Mouse (Mus musculus) neural tube, embryonic 14.5 days (tissue): Measurements from ENCODE around the gene Dhrs7. TPM values are rescaled to one million over a fixed set of nuclear protein-coding genes. Genes with fewer than 3 reads are reported as not detected.
"Not testable (repeated sequence)": the region's sequence is repeated elsewhere in the genome, so short reads cannot be mapped to it uniquely, and the experiment has no call there.

Source experiments
- ATAC-seq: fragments of 200-750 bp; cut with Nextera tagmentation; 2 replicates; pipeline ENCODE4 v1.8.0; 2017; ENCODE audit warnings: low read depth, mild to moderate bottlenecking, moderate TSS enrichment, moderate library complexity
- H3K27ac ChIP-seq: fragments of 300-500 bp; sonication (generic); 2 replicates; pipeline ENCODE4 v1.5.1; 2014; ENCODE audit warnings: low read depth, mild to moderate bottlenecking, control low read depth, low read length, moderate library complexity, mixed read lengths
- H3K27me3 ChIP-seq: fragments of 300-500 bp; sonication (generic); 2 replicates; pipeline ENCODE4 v1.6.1; 2014; ENCODE audit warnings: low read length; ENCODE audit not compliant: control insufficient read depth, insufficient read depth
- H3K36me3 ChIP-seq: fragments of 300-500 bp; sonication (generic); 2 replicates; pipeline ENCODE4 v1.6.1; 2014; ENCODE audit warnings: low read length, mixed read lengths; ENCODE audit not compliant: control insufficient read depth, insufficient read depth
- H3K4me1 ChIP-seq: fragments of 300-500 bp; sonication (generic); 2 replicates; pipeline ENCODE4 v1.6.1; 2014; ENCODE audit warnings: low read length; ENCODE audit not compliant: control insufficient read depth, insufficient read depth
- H3K4me2 ChIP-seq: fragments of 300-500 bp; sonication (generic); 2 replicates; pipeline ENCODE4 v1.6.1; 2014; ENCODE audit warnings: mild to moderate bottlenecking, low read depth, low read length, control low read depth
- H3K4me3 ChIP-seq: fragments of 300-500 bp; sonication (generic); 2 replicates; pipeline ENCODE4 v1.5.1; 2014; ENCODE audit warnings: low read depth, low read length, control low read depth, mixed read lengths
- H3K9ac ChIP-seq: fragments of 300-500 bp; sonication (generic); replicated peaks from 2 replicates; pipeline ENCODE4 v1.6.1; 2014; ENCODE audit warnings: low read depth, mild to moderate bottlenecking, control low read depth, low read length, mixed read lengths
- H3K9me3 ChIP-seq: fragments of 300-500 bp; sonication (generic); 2 replicates; pipeline ENCODE4 v1.6.1; 2016; ENCODE audit warnings: low read length; ENCODE audit not compliant: control insufficient read depth
- WGBS: fragments of 180-500 bp; shearing (Covaris S2); extraction: QIAGEN DNeasy Blood & Tissue Kit; methylation state at CpG from one replicate; pipeline ENCODE4 v1.1.7; 2014; 5-methylcytosine and 5-hydroxymethylcytosine counted together
- polyA plus RNA-seq: library from polyadenylated mRNA; unstranded; fragments of >200 nt; fragmentation: Nextera tagmentation; extraction: Ambion mirVana; gene quantifications from 2 replicates; pipeline ENCODE4 v1.2.1, GENCODE M21; 2014

Dhrs7 gene
- polyA plus RNA-seq, 1 experiment from 2014 or later: 20.3 TPM

- ATAC-seq: not testable (repeated sequence)
Observed at GRCm38 (mm10) chr12:72686566-72686965, 21.9 kb upstream of the Dhrs7 start.

GRCm38 (mm10) chr12:72683612-72684011 is 18.9 kb upstream of the Dhrs7 start:
- H3K9ac ChIP-seq: no peak overlapping the region
- H3K36me3 ChIP-seq: no peaks in the 10 kb centered on the region
- no peaks in the 10 kb centered on the region for H3K9me3 ChIP-seq
- no peaks in the 10 kb centered on the region for H3K4me1 ChIP-seq
- 91% methylated on average over 3 of the region's 3 CpGs for WGBS
- H3K27ac ChIP-seq: no peak overlapping the region
- H3K4me3 ChIP-seq: no peak overlapping the region
- no peak for ATAC-seq
- no peak overlapping the region for H3K4me2 ChIP-seq
- H3K27me3 ChIP-seq: no peaks in the 10 kb centered on the region

More at GRCm38 (mm10) chr12:72686566-72686965, 21.9 kb upstream of the Dhrs7 start:
- WGBS: 82% methylated on average over 4 of the region's 4 CpGs
- H3K4me1 ChIP-seq, H3K9me3 ChIP-seq, H3K27ac ChIP-seq, H3K36me3 ChIP-seq, H3K4me3 ChIP-seq, H3K27me3 ChIP-seq, H3K9ac ChIP-seq, H3K4me2 ChIP-seq: not testable (repeated sequence)

- no peaks in the 10 kb centered on the region for H3K36me3 ChIP-seq
- H3K4me1 ChIP-seq: no peaks in the 10 kb centered on the region
- no peak for ATAC-seq
- H3K4me2 ChIP-seq: no peak overlapping the region
- H3K9me3 ChIP-seq: no peaks in the 10 kb centered on the region
- H3K9ac ChIP-seq: no peak overlapping the region
- WGBS: 62% methylated on average over 8 of the region's 8 CpGs
- H3K27ac ChIP-seq: no peak overlapping the region
- H3K27me3 ChIP-seq: no peaks in the 10 kb centered on the region
- no peak overlapping the region for H3K4me3 ChIP-seq
Observed at GRCm38 (mm10) chr12:72682511-72683282, 18.0 kb upstream of the Dhrs7 start.

- WGBS: 100% methylated on average over 1 of the region's 1 CpGs
- Histone ChIP-seq H3K9me3 (no peaks in the 10 kb centered on the region), H3K36me3 (no peaks in the 10 kb centered on the region), H3K4me1 (no peaks in the 10 kb centered on the region), H3K4me3 (no peak overlapping the region), H3K27ac (no peak overlapping the region), H3K9ac (no peak overlapping the region), H3K27me3 (no peaks in the 10 kb centered on the region), H3K4me2 (no peak overlapping the region)
- ATAC-seq: no peak
Observed at GRCm38 (mm10) chr12:72681919-72682318, 17.2 kb upstream of the Dhrs7 start.

GRCm38 (mm10) chr12:72679635-72680034 is 14.9 kb upstream of the Dhrs7 start:
- no peaks in the 10 kb centered on the region for H3K4me1 ChIP-seq
- no peaks in the 10 kb centered on the region for H3K27me3 ChIP-seq
- H3K27ac ChIP-seq: no peak overlapping the region
- H3K36me3 ChIP-seq: no peaks in the 10 kb centered on the region
- ATAC-seq: no peak
- 78% methylated on average over 3 of the region's 3 CpGs for WGBS
- H3K4me2 ChIP-seq: no peak overlapping the region
- H3K9ac ChIP-seq: no peak overlapping the region
- H3K4me3 ChIP-seq: no peak overlapping the region
- no peaks in the 10 kb centered on the region for H3K9me3 ChIP-seq

GRCm38 (mm10) chr12:72674820-72675219 is 10.1 kb upstream of the Dhrs7 start:
- H3K27ac ChIP-seq: no peak overlapping the region
- H3K27me3 ChIP-seq: no peaks in the 10 kb centered on the region
- no peak overlapping the region for H3K4me2 ChIP-seq
- no peak overlapping the region for H3K9ac ChIP-seq
- H3K9me3 ChIP-seq: no peaks in the 10 kb centered on the region
- no peak for ATAC-seq
- 72% methylated on average over 2 of the region's 2 CpGs for whole genome bisulfite sequencing
- H3K4me3 ChIP-seq: no peak overlapping the region
- H3K36me3 ChIP-seq: no peaks in the 10 kb centered on the region
- H3K4me1 ChIP-seq: no peaks in the 10 kb centered on the region

- H3K4me3 ChIP-seq: no peak overlapping the region
- no peaks in the 10 kb centered on the region for H3K4me1 ChIP-seq
- 83% methylated on average over 7 of the region's 7 CpGs for WGBS
- no peaks in the 10 kb centered on the region for H3K9me3 ChIP-seq
- H3K36me3 ChIP-seq: no peaks in the 10 kb centered on the region
- no peak overlapping the region for H3K4me2 ChIP-seq
- H3K27me3 ChIP-seq: no peaks in the 10 kb centered on the region
- ATAC-seq: no peak
- no peak overlapping the region for H3K27ac ChIP-seq
- H3K9ac ChIP-seq: no peak overlapping the region
Observed at GRCm38 (mm10) chr12:72674079-72674797, 9.5 kb upstream of the Dhrs7 start.

- H3K9me3 ChIP-seq: no peaks in the 10 kb centered on the region
- ATAC-seq: no peak
- no peak overlapping the region for H3K27ac ChIP-seq
- H3K4me1 ChIP-seq: no peaks in the 10 kb centered on the region
- no peak overlapping the region for H3K4me2 ChIP-seq
- no peak overlapping the region for H3K9ac ChIP-seq
- 93% methylated on average over 6 of the region's 6 CpGs for WGBS
- H3K4me3 ChIP-seq: no peak overlapping the region
- no peaks in the 10 kb centered on the region for H3K27me3 ChIP-seq
- no peaks in the 10 kb centered on the region for H3K36me3 ChIP-seq
Observed at GRCm38 (mm10) chr12:72671516-72672135, 6.9 kb upstream of the Dhrs7 start.

- Histone ChIP-seq H3K9me3 (no peaks in the 10 kb centered on the region), H3K27me3 (no peaks in the 10 kb centered on the region), H3K4me3 (no peak overlapping the region), H3K36me3 (no peaks in the 10 kb centered on the region), H3K4me2 (no peak overlapping the region), H3K9ac (no peak overlapping the region), H3K4me1 (no peaks in the 10 kb centered on the region), H3K27ac (no peak overlapping the region)
- no peak for ATAC-seq
- 97% methylated on average over 8 of the region's 8 CpGs for whole genome bisulfite sequencing
Observed at GRCm38 (mm10) chr12:72670921-72671320, 6.2 kb upstream of the Dhrs7 start.
